Mouse (Mus musculus) lung, postnatal 10 days (tissue): ENCODE data around the gene Fam213b.

Experiments
- DNase-seq: peaks from one replicate; pipeline ENCODE4 v3.0.0; 2021

Gene Fam213b

DNA sequence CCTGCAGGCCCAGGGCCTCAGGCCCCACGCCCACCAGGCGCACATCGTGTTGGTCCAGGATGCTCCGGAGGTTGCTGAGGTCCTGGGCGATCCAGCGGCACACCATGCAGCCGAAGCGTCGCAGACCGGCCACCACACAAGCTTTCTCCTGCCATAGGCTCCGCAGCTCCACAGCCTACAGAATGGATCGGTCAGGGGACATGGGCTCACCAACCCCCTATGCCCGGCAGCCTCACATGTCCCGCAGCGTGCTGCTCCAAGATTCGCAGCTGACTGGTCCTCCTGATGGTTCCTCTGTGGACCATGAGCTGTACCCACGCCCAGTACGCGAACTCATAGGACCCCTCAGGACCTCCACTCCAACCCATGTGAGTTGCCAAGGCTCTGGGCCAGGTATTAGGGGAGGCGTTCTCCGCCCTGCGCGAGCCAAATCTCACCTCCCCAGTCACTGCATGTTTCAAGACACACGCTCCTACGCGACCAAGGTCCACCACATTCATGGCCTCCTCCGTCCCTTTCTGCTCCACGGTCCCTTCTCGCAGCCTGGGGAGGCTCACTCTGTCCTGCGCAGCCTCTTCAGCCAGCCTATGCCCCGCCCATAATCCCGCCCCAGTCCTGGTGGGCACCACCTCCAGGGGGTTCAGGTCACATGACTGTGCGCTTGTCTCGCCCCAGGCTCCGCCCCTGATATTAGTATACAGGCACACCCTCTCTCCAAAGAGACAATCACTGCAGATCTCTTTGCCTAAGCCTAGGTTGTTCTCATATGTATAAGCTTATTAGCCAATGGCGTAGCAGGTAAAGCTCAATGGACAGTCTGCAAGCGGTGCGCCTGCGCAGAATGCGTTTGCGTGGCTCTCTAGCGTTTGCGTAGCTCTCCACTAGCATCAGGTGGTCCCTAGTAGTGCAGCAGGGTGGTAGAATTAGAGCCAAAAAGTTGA, at the start of gene Fam213b:
TSS of gene Fam213b (minus strand) at position 630 of the 941 bp plus-strand sequence.
- DNase-seq = peak; percentile 89

DNA sequence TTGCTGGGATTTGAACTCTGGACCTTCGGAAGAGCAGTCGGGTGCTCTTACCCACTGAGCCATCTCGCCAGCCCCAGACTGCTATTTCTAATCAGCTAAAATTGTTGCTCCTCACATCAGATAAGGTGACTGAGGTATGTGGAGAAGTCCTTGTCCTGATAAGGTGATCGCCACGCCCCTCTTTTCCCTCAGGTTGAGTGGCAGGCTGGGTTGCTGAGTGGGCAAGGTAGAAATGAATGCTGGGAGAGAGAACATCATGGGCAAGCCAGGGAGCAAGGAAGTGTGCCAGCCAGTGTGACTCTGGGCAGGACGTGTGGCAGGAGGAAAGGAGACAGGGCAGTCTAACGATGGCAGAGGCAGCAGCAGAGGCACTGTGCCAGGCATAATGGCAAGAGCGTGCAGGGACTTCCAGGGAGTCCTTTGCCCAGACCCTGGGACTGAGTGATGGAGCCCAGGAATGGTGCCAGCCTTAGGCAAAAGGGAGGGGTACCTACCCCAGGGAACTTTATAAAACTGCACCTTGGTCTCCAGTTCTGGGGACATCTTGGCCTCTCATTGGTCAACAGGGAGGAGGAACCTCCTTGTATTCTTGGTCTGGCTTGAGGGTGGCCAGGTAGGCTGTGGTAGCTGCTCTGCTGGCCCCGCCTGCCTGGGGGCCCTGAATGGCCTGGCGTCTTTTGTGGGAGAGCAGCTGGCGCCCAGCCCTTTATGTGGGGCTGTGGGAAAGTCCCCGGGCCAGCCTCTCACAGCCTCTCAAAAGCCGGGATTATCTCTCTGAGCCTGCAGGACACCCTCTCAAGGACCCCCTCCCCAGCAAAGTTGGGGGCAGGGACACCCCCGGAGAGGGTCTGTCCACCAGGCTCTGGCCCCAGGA, 49.4 kb upstream of the Fam213b start:
- DNase-seq = peak; percentile 56

DNA sequence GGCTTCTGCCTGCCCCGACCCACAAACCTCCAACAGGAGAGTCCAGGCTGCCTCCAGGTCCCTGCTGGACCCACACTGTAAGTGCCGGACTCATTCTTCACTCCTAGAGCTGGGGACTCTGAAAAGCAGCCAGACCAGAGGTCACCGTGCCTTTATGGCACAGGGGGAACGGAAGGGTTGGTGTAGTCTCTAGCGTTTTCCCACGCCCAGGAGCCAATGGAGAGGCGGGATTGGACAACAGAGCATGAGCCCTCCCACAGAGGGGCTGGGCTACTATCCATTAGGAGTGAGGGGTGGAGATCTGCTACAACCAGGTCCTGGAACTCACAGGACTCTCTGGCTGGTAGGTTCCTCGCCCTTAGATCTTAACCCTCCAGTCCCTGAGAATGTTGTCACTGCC, 47.4 kb upstream of the Fam213b start:
- peak; percentile 86 for DNase-seq

DNA sequence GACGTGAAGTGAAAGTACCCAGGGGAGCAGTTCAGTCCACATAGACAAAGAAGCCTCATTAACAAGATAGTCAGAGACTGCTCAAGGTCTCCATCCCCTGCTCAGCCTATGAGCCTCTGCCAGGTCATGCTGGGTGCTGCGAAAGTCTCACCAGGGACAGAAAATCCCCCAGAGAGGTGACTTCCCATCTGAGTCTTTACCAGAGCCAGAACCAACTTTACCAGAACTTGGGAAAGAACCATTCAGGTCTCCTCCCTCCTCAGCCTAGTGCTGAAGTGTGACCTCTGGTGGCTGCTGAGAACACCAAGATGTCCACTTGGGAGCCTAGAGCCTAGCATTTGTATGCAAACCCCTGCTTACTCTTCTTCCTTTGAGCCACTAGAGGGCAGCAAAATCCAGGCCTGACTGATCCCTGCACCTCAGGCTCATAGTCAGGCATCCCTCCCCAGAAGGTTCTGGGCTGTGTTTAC, 45.2 kb upstream of the Fam213b start:
- peak; percentile 91 for DNase-seq

DNA sequence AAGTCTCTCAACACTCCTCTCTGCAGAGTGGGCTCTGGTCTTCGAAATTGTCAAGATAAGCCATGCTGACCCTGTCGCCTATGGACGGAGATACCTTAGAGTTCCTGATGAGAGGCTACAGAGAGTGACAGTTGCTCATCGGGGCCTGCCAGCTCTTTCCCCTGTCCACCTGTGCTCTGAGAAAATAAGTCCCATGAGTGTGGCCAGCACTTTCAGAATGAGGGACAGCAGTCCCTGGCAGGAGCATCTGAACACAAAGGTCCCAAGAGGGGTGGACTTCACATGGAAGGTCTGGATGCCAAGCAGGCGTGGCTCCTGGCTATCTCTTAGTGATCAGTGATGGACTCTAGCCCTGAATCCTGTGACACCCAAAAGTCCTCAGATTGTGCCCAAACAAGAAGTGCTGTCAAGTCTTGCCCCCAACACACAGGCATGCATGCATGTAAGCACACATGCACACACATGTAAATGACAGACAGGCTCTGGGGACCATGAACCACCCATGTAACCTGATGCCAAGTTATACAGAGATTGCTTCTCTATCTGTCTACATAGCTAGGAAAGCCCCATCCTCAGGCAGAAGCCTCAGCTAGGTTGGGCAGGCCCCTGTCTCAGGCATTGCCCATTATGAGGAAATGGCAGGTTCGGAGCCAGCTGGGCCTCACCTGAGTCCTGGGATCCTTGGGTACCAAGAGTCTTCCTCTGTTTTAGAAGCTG, 44.5 kb upstream of the Fam213b start:
- no peak for DNase-seq

DNA sequence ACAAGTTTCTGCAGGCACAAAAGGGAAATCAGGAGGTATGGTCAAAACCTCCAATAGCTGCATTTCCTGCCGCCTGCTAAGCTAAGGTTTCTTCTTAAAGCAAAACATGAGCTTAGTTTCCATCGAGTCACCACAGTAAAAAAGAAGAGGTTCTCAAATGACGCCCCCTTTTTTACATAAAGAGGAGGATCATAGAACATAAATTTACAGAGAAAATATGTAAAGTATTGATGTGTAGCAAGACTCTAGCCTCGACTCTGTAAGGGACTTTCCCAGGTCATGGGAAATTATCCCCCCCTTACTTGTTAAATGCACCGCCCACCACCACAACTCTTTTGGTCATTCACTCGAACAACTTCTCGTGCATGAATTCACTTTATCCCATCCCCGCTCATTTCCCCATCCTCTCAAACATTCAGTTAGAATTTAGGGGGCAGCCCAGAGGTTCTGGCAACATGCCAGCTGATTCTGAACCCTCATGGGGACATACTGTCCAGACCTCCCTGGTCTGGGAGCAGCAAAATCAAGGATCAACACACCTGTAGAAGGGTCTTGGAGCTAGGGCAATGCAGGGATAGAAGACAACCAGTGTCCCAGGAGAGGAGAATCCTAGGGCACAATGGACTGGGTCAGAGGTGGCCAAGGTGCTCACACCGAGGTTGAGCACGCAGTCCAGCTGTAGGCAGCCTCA, 43.8 kb upstream of the Fam213b start:
- no peak for DNase-seq

DNA sequence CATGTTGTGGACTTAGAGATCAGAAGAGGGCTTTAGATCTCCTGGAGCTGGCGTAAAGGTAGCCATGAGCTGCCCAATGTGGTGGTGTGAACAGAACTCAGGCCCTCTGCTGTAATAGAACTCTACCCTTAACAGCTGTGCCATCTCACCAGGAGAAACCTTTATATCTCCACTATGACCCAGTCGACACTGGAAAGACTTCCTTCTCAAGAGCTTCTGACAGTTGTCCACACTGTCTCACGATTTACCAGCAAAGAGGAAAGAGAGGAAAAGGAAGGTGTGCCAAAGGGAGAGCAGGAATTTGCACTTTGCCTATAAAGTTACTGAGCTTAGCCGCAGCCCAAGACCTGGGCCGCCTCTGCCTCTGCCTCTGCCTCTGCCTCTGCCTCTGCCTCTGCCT, 42.9 kb upstream of the Fam213b start:
- DNase-seq = no peak

DNA sequence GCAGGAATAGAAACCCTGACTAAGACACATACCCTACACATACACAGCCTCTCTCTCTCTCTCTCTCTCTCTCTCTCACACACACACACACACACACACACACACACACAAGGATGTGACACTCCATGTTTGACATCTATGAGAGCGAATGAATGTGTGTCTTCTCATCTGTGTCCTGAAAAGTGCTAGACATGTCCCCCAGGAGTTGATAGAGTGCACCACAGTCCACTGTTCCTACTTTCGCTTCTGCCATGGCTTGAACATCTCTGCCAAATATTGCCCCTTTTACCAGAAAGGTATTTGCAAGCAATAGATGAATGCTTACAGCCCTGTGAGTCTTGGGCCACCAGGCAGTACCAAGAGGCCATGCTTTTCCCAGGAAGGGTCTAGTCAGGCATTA, 41.2 kb upstream of the Fam213b start:
- no peak for DNase-seq

DNA sequence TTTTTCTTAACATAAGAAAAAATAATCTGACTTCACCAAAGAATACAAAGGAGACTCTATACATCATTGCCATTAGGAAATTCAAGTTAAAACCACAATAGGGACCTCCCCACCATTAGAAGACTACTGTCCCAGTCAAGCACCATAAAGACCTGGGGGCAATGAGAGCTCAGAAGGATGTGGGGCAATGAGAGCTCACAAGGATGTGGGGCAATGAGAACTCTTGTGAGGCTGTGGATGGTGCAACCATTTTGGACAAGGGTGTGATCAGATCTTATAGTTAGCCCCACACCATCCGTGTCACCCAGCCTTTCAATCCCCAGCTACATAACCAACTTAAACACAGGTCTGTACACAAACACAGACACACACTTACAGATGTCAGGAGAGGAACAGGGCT, 38.8 kb upstream of the Fam213b start:
- DNase-seq = no peak

DNA sequence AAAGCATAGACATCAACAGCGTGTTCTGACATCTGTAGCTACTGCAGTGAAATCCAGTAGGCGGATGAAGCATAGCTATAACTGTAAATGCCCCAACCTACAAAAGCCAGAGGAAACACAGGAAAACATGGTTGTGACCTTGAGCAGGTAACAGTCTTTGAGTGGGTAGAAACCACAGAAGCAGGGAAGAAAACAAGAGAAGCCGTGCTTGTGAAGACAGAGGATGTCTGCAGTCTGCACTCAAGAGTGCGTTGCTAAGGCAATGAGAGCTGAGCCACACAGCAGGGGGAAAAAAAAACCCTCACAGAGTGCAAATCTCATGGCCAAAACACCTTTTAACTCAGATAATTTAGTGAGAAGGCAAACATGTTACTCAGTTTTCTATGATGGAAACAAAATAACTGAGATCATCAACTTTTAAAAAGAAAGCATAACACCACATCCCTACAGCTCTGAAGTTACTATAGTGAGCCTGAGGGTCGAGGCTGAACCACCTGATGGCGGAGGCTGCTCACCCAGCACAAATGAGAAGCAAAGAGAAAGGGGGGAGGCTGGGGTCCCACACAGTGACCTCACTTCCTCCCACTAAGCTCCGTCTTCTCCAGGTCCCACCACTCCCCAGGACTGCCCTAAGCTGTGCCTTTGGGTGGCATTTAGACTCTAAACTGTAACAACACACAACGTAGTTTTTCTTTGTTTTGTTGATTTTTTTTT, 37.8 kb upstream of the Fam213b start:
- DNase-seq = no peak

DNA sequence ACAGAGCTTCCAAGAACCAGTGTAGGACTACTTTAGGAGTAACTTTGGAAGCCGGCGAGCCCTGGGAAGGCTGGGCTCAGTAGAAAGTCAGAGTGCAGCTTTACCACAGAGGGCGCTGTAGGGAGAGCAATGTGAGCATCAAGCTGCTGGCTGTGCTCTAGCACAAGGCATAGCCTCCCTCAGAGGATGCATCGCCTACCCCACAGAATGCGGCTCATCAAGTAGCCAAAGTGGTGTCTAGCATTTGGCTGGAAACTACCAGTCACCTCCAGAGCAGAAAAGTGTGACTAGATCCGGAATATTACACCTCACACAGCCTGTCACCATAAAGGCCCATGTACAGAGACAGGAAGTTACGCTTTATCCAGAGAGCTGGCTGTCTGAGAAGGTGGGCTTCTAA, 36.9 kb upstream of the Fam213b start:
- DNase-seq = no peak

DNA sequence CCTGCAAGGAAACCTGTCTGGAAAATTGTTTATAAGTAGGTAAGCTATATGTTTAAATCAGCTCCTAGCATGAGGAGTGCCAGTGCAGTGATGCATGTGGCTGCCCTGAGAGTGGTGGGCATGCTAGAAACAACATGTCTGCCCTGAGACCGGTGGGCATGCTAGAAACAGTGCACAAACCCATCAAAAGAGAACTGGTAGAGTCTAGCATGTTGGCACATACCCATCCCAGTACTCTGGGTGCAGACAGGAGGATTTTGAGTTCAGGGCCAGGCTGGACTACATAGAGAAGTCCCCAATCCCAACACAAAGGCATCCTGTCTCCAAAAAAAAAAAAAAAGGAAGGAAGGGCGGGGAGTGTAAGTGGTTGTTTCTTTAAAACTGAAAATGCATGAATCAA, 35.9 kb upstream of the Fam213b start:
- DNase-seq = no peak

DNA sequence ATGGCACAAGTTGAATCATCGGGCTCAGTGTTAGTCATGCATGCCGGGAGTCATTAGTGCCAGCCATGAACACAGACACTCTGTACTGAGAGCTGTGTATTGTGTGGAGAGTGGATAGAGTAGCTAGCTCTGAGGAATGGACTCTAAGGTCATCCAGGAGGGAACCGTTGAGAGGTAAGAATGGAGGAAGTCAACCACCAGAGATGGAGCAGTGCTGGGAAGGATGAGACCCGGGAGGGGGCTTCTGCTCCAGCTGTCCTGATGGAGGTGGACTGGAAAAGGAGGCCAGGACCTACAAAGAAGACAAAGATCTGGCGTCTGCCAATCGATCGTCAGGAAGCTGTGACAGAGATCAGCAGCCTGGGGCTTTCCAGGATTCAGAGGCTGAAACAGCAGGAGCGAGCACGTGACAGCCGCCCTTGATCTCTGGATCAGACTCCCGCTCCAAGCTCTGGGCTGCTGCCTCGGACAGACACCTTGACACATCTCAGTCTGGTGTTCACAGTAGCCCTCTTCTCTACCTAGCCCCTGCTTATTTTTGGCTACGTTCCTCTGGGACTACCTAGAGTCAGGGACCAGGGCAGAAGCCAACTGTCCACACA, 34.5 kb upstream of the Fam213b start:
- DNase-seq = no peak

DNA sequence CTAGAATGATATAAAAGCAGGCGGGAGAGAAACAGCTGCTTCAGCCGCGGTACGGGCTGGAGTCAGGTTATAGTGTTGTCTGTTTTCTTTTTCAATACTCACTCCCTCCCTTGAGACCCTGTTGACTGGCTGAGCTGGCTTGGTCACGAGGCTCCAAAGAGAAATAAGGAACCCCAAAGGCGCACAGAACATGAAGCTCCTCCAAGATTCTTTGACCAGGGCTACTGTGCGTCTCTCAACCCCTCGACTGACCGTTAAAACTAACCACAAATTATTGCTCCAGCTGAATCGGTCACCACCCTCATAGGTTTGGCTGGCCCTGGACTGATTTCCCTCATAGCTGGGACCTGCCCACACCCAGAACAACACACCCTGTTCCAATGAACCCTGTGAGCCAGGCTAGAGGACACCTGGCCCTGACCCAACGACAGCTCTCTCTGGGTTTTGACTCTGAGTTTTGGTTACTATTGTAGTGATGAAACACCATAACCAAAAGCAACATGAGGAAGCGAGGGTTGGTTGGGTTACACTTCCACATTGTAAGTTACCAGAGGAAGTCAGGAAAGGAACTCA, 30.2 kb upstream of the Fam213b start:
- no peak for DNase-seq

DNA sequence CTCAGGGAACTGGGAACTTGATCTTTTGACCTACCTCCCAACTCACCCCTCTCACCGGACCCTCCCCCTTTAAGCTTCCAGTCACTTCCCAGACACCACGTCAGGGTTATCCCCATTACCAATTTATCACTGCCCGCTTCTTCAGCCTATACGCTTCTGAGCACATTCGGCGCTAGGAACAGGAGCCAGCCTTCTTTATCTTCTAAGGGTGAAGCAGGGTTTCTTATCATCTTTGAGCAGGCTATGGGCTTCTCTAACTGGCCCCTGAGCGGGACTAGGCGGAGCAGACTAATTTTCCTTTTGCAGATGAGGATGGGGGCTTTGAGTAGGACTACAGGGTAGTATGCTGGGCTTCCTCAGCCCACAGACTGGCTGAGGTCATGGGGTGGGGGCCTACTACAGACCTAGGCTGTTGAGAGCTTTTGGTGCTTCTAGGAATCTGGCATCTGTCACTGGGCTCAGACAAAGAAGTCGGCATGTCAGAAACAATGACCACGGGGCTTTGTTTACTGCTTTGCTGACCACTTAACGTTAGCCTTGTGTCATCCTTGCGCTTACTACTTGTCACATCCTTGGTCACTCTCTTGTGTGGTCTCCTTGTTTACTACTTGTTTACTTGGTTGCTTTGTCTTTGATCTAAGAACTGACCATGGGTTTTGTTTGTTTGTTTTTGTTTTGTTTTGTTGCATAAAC, 29.6 kb upstream of the Fam213b start, which contains the start of gene Tnfrsf14:
TSS of gene Tnfrsf14 (minus strand) at position 169 of the 693 bp plus-strand sequence.
- DNase-seq = no peak

DNA sequence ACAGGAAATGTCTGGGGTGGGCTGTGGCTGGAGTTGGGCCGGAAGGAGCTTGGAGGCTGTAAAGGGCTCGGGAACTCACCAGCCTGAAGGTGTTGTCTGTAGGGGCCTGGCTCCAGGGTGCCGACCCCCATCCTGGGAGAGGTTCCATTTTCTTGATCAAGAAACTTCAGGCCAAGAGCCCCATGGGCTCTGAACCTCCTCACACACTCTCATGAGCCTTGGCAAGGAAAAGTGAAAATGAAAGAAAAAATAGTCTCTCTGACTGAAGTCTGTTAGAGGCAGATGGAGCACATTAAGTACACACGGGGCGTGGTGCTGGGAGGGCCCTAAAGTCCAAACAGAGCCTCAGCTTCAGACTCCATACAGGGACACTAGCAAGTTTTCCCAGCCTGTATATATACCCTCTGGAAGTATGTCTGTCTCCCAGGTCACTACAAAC, 29.0 kb upstream of the Fam213b start:
- peak; percentile 76 for DNase-seq

DNA sequence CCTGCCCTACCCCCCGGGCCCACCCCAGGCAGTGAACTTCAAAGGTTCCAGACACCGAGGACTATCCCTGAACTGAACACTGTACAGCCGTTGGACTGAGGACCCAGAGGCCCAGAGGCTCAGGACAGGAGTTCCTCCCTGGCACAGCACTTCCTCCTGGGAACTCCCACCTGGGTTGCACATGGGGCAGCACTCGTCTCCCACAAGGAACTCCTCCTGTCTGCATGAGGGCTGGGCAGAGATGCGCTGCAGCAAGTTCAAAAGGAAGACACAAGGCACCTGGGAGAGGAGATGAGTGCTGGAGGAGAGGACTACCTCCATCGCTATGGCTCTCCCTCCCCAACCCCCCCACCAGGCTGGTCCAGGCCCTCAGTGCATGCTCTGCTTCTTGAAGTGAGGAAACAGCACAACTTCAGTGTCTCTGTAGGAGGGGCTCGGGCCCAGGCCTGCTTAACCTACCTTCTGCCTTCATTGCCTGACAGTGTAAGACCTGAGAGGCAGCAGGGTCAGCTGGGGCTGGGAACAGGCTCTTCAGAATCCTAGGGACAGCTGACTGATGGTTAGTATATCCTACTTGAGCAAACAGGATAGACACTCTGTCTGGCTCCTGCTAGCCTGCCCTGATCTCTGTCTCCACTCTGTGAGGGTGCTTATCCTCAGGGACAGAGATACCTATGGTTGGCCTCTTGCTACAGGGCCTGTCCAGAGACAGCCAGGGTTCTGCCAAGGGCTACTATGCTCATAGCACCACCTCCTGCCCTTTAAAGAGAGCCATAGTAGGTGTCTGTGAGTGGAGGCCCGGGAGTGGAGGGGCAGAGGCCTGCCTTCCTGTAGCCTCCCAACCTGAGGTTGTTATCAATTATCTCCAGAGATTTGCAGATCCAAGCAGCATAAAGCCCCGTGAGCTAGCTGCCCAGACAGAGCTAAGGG, 28.3 kb upstream of the Fam213b start:
- no peak for DNase-seq

DNA sequence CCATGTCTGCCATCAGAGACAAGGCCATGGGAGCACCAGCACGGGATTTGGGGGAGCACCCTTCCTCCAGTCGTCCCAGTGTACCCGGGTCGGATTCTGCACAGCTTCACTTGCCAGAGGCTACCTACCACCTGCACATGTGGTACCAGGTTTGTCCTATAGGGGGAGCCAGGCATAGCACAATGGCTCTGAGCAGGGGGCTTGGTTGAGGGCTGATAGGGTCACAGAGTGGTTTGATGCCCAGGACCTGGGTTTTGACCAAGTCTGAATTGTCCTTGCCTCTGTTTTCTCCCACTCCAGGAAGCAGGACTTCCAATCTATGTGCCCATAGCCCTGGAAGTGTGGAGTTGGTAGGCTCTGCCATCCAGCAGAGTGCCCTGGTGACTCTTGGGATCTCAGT, 26.5 kb upstream of the Fam213b start:
- DNase-seq = peak; percentile 31

DNA sequence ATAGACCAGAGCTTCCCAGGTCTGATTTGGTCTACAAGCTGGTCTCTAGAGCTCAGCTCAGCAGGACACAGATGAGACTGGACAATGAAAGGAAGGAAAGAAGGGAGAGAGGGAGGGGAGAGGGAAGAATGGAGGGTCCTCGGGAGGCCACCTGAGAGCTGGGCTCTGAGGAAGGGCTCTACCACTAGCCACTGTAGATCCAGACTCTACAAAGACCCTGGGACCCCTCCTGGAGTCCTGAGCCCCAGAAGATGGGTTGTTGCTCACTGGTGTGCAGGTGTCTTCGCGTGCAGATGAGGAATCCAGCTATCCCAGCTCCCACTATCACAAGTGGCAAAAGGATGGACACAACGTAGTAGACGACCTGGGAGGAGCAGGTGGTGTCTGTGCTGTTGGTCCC, 24.0 kb upstream of the Fam213b start:
- no peak for DNase-seq
